Mouse (Mus musculus): Measurements from ENCODE around the gene Saysd1. TPM values are rescaled to one million over a fixed set of nuclear protein-coding genes. Genes with fewer than 3 reads are reported as not detected.
"Not testable (repeated sequence)": the region's sequence is repeated elsewhere in the genome, so short reads cannot be mapped to it uniquely, and the experiment has no call there.

The Saysd1 gene
- polyA plus RNA-seq, 1 experiment from 2014 or later: 11.1 TPM

DNA sequence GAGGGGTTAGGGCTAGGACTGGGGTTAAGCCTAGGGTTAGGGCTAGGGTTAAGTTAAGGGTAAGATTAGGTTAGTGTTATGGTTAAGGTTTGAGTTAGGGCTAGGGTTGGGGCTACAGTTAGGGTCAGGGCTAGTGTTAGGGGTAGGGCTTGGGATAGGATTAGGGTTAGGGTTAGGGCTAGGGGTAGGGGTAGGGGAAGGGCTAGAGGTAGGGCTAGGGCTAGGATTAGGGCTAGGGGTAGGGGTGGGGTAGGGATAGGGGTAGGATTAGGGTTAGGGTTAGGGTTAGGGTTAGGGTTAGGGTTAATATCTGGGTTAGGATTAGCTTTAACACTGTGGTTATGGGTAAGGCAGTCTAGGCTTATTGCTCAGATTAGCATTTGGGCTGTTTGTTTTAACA, 73.6 kb downstream of the Saysd1 start:
- no peak overlapping the region for H3K4me3 ChIP-seq (replicated peaks)
- H3K27ac ChIP-seq: no peak overlapping the region
- no peak overlapping the region for H3K4me2 ChIP-seq
- 0 out of 2 replicates have a peak, but pooled peaks cover 5% of the 10 kb centered on the region for H3K4me1 ChIP-seq
- ATAC-seq (replicated peaks; ENCODE audit: low FRiP score): no peak
- H3K9ac ChIP-seq: no peak overlapping the region
- H3K36me3 ChIP-seq: no peaks in the 10 kb centered on the region
- no peaks in the 10 kb centered on the region for H3K27me3 ChIP-seq
- no peaks in the 10 kb centered on the region for H3K9me3 ChIP-seq (replicated peaks)

DNA sequence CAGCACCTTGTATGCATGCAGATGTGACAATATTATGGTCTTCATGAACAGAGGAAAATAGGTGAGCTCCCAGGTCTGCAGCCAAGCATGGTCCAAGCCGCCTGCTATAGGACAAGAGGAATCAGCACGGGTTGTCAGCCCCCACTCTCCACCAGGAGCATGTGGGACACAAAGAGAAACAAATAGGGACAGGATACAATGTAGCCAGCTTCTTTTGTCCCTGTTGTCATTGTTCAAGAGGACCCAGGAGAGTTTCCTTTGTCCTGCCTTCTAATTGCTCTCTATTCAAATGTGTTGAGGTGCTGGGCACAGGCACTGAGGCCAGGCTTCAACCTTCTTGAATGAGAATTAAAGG, 89.9 kb downstream of the Saysd1 start:
- peaks cover 3% of the 10 kb centered on the region; the same call in 1 of the 2 replicates for H3K4me1 ChIP-seq
- no peak overlapping the region for H3K4me2 ChIP-seq
- H3K36me3 ChIP-seq: no peaks in the 10 kb centered on the region
- no peak for ATAC-seq (replicated peaks; ENCODE audit: low FRiP score)
- no peak overlapping the region for H3K9ac ChIP-seq
- no peaks in the 10 kb centered on the region for H3K27me3 ChIP-seq
- 46% methylated on average over 2 of the region's 2 CpGs for WGBS
- no peaks in the 10 kb centered on the region for H3K9me3 ChIP-seq (replicated peaks)
- no peak overlapping the region for H3K4me3 ChIP-seq (replicated peaks)
- H3K27ac ChIP-seq: no peak overlapping the region

DNA sequence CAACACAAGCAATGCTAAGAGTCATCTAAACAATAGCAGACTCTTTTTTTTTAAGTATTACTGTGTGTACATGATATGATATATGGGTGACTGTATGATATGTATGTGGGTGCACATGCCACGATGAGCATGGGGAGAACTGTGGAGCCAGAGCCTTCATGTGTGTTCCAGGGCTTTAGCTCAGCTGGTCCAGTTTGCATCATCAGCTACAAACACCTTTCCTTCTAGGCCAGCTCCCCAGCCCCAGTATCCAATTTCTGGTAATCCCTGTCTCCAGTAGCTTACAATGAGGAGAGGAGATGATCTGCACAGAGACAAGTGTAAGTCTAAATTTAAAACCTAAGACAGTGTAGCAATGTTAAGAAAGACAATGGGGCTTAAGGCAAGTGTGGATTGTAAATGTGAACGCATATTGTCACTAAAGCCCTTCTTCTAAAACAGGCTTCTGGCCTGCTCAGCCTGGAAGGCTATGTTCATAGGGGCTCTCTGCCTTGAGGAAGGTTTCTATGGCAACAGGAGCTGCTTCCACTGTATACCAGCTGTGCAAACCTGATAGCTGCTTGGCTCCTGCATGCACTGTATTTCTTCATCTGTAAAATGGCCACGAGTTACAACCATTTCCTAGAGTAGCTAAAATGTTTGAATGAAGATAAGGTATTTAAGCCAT, 90.4 kb downstream of the Saysd1 start:
- 63% methylated on average over 3 of the region's 3 CpGs for WGBS
- Histone ChIP-seq H3K9me3 (replicated peaks) (no peaks in the 10 kb centered on the region), H3K27me3 (no peaks in the 10 kb centered on the region), H3K36me3 (no peaks in the 10 kb centered on the region), H3K4me1 (peaks cover 3% of the 10 kb centered on the region; the same call in 1 of the 2 replicates), H3K4me3 (replicated peaks) (no peak overlapping the region), H3K27ac (no peak overlapping the region), H3K4me2 (no peak overlapping the region), H3K9ac (no peak overlapping the region)
- ATAC-seq (replicated peaks; ENCODE audit: low FRiP score): no peak

DNA sequence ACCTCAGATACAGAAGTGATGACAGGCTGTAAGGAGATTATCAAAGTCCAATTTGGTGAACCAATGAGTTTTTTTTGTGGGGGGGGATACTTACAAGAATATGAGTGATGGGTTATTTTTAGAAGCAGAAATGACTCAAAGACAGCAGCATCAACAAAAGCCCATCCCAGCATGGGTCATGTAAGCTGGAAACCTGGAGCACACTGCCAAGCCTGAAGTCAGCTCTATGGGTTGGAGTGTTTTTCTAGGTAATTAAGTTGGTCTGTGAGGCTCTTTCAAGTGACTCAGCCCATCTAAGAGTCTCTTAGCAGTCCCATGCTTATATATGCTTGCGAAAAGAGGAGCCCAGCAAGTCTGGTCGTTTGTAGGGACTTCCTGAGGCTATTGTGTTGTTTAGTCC, 91.0 kb downstream of the Saysd1 start:
- no peak overlapping the region for H3K4me2 ChIP-seq
- H3K27ac ChIP-seq: no peak overlapping the region
- H3K9me3 ChIP-seq (replicated peaks): no peaks in the 10 kb centered on the region
- no peak overlapping the region for H3K4me3 ChIP-seq (replicated peaks)
- H3K36me3 ChIP-seq: no peaks in the 10 kb centered on the region
- ATAC-seq (replicated peaks; ENCODE audit: low FRiP score): no peak
- no peak overlapping the region for H3K9ac ChIP-seq
- 44% methylated on average over 2 of the region's 2 CpGs for WGBS
- no peaks in the 10 kb centered on the region for H3K27me3 ChIP-seq
- H3K4me1 ChIP-seq: peaks cover 3% of the 10 kb centered on the region; the same call in 1 of the 2 replicates

DNA sequence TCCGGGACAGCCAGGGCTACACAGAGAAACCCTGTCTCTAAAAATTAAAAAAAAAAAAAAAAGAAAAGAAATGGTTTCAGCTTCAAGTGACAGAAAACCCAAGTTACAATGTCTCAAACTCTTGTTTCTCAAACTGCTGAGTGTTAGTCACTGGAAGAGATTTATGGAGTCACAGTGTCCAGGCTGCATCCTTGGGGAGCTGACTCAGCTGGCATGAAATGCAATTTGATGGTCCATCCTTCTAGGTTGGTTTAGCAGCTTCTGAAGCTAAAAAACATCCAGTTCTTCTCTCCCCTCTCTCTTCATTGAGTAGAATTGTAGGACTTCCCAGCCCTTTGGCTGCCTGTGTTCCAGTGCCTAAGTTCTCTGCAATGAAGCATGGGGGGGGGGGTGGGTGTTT, 94.3 kb downstream of the Saysd1 start:
- WGBS: 94% methylated on average over 1 of the region's 1 CpGs
- H3K9me3 ChIP-seq (replicated peaks): no peaks in the 10 kb centered on the region
- no peak for ATAC-seq (replicated peaks; ENCODE audit: low FRiP score)

DNA sequence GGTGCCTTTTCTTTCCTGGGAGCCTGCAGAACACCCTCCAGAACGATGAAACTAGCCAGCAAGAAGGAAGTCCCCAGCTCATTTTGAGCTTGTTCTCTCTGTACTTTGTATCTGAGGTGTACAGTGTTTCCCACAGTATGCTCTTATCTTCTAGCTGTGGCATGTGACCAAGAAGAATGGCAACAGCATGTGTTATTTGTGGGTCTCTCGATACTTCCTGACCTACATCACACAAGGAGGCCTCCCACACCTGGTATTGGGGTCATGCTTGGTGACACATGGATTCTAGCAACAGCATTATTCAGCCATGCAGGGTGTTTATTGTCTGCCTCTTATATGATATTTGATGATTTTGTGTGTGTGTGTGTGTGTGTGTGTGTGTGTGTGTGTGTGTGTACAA, 96.5 kb downstream of the Saysd1 start:
- no peaks in the 10 kb centered on the region for H3K9me3 ChIP-seq (replicated peaks)
- H3K27me3 ChIP-seq: no peaks in the 10 kb centered on the region
- no peaks in the 10 kb centered on the region for H3K36me3 ChIP-seq
- H3K4me3 ChIP-seq (replicated peaks): no peak overlapping the region
- no peak overlapping the region for H3K9ac ChIP-seq
- no peak; the same call in 1 of the 2 replicates for ATAC-seq (replicated peaks; ENCODE audit: low FRiP score)
- no peak overlapping the region for H3K4me2 ChIP-seq
- 55% methylated on average over 2 of the region's 2 CpGs for WGBS
- H3K4me1 ChIP-seq: no peaks in the 10 kb centered on the region
- H3K27ac ChIP-seq: no peak overlapping the region

More for the DNA sequence above, 94.3 kb downstream of the Saysd1 start:
- Histone ChIP-seq H3K27ac (no peak overlapping the region), H3K4me3 (replicated peaks) (no peak overlapping the region), H3K36me3 (no peaks in the 10 kb centered on the region), H3K9ac (no peak overlapping the region), H3K4me1 (no peaks in the 10 kb centered on the region), H3K27me3 (no peaks in the 10 kb centered on the region), H3K4me2 (no peak overlapping the region)

DNA sequence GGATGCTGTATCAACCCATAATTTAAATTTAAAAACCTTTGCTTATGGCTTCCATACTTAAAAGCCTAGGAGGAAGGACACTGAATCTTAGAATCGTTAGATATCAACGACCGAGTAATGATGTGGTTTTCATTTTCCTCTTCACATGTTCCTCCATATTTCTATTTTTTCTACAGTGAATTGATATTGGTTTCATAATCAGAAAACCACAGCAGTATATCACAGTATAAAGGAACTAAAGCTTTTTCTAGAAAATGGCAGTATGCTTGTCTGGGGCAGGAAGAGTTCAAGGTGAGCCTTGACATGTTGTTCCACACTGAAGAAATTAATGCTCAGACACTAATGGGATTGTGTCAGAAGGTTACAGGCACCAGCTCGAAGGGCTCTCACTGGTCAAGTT, 97.4 kb downstream of the Saysd1 start:
- H3K27me3 ChIP-seq: no peaks in the 10 kb centered on the region
- H3K9me3 ChIP-seq (replicated peaks): no peaks in the 10 kb centered on the region
- no peak overlapping the region for H3K4me3 ChIP-seq (replicated peaks)
- H3K36me3 ChIP-seq: no peaks in the 10 kb centered on the region
- H3K4me2 ChIP-seq: no peak overlapping the region
- H3K27ac ChIP-seq: no peak overlapping the region
- no peak overlapping the region for H3K9ac ChIP-seq
- ATAC-seq (replicated peaks; ENCODE audit: low FRiP score): no peak
- WGBS: 86% methylated on average over 4 of the region's 4 CpGs
- no peaks in the 10 kb centered on the region for H3K4me1 ChIP-seq

DNA sequence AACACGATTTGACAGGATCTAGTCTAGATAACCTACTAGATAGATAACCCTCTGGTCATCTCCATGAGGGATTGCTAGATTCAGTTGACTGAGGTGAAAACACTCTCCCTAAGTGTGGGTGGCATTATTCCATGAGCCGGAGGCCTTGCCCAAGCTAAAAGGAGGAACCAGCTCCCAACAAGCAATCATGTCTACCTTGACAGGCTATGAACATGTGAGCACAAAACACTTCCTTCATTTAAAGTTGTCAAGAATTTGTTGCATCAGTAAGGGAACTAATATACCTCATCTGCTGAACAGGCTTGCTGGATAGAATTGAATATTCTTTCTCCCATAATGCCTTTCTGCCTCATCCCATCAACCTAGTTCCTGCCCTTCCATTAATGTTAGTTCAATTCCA, 98.5 kb downstream of the Saysd1 start:
- Histone ChIP-seq H3K4me2 (no peak overlapping the region), H3K4me3 (replicated peaks) (no peak overlapping the region), H3K4me1 (peaks cover 4% of the 10 kb centered on the region), H3K27me3 (no peaks in the 10 kb centered on the region), H3K9ac (no peak overlapping the region), H3K9me3 (replicated peaks) (no peaks in the 10 kb centered on the region), H3K27ac (no peak overlapping the region), H3K36me3 (no peaks in the 10 kb centered on the region)
- 92% methylated on average over 2 of the region's 2 CpGs for WGBS
- no peak for ATAC-seq (replicated peaks; ENCODE audit: low FRiP score)

DNA sequence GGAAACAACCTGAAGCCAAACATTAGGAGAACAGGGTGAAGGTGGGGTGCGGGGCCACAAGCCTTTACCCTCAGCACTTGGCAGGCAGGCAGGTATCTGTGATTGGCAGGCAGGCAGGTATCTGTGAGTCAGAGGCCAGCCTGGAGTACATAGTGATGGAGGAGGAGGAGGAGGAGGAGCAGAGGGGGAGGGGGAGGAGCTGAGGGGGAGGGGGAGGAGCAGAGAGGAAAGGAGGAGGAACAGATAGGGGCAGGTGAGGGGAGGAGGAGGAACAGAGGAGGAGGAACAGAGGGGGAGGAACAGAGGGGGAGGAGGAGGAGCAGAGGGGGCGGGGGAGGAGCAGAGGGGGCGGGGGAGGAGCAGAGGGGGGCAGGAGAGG, 105.6 kb downstream of the Saysd1 start:
- Histone ChIP-seq H3K4me2 (no peak overlapping the region), H3K36me3 (no peaks in the 10 kb centered on the region), H3K27ac (no peak overlapping the region), H3K4me1 (peaks cover 12% of the 10 kb centered on the region), H3K9ac (no peak overlapping the region), H3K4me3 (replicated peaks) (no peak overlapping the region), H3K27me3 (no peaks in the 10 kb centered on the region), H3K9me3 (replicated peaks) (no peaks in the 10 kb centered on the region)
- no peak for ATAC-seq (replicated peaks; ENCODE audit: low FRiP score)
- WGBS: 41% methylated on average over 2 of the region's 3 CpGs

DNA sequence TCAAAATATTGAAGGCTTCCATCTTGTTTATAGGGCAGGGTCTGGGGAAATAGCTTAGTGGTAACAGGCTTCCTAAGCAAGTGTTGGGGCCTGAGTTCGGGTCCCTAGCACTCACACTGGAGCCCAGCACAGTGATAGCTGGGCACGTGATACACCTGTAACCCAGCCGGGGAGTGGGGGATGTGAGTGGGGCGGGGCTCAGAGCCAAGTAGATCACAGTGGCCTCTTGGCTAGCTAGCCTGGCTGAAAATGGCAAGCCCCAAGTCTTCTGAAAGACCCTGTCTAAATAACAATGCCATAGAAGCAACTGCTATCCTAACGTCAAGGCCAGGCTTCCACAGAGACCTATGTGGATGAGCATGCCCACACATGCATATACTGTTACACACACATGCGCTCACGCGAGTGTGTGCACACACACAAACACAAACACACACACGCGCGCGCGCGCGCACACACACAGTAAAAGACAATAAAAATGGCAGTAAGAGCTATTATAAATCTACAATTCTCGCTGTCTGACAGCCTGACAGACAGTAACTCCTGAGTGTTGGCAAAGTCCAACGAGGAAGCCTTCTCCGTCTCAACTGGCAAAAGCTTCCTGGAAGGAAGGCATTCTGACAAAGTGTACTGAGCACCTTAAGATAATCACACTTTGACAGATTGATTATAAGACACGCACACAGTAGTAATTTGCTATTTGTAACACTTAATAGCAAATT, 106.2 kb downstream of the Saysd1 start:
- Histone ChIP-seq H3K4me3 (replicated peaks) (no peak overlapping the region), H3K9me3 (replicated peaks) (no peaks in the 10 kb centered on the region), H3K27me3 (no peaks in the 10 kb centered on the region), H3K4me2 (no peak overlapping the region), H3K27ac (no peak overlapping the region), H3K9ac (no peak overlapping the region), H3K36me3 (no peaks in the 10 kb centered on the region), H3K4me1 (peaks cover 12% of the 10 kb centered on the region)
- no peak for ATAC-seq (replicated peaks; ENCODE audit: low FRiP score)
- 78% methylated on average over 19 of the region's 19 CpGs for WGBS

DNA sequence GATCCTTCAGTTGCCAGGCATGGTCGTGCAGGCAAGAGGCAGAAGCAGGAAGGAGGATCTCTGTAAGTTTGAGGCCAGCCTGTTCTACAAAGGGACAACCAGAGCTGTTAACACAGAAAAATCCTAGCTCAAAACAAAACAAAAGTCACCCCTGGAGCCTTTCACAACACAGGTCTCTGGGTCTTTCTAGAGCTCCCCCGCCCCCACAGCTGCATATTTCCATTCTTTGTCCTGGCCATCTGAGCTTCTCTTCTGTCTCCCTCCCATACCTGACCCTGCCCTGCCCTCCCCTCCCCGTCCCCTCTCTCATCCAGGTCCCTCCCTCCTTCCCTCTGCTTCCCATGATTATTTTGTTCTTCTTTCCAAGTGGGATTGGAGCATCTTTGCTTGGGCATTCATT, 108.7 kb downstream of the Saysd1 start:
- H3K36me3 ChIP-seq: no peaks in the 10 kb centered on the region
- H3K4me1 ChIP-seq: peaks cover 12% of the 10 kb centered on the region
- H3K27ac ChIP-seq: no peak overlapping the region
- no peaks in the 10 kb centered on the region for H3K27me3 ChIP-seq
- ATAC-seq (replicated peaks; ENCODE audit: low FRiP score): no peak
- no peak overlapping the region for H3K4me2 ChIP-seq
- no peaks in the 10 kb centered on the region for H3K9me3 ChIP-seq (replicated peaks)
- no peak overlapping the region for H3K9ac ChIP-seq
- 40% methylated on average over 3 of the region's 3 CpGs for WGBS
- H3K4me3 ChIP-seq (replicated peaks): no peak overlapping the region

DNA sequence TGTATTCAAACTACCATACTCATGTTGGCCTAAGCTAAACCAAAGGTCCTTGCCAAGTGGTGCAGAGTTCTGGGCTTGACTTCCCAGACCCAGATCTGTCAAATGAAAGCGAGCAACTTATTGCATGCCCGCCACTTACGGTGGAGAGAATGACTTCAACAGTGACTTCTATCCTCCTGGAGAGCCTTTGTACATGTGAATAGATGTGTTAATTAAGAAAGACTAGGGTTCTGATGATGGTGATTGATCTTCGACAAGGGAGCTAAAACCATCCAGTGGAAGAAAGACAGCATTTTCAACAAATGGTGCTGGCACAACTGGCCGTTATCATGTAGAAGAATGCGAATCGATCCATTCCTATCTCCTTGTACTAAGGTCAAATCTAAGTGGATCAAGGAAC, 110.9 kb downstream of the Saysd1 start:
- ATAC-seq (replicated peaks; ENCODE audit: low FRiP score); H3K27me3 ChIP-seq; H3K27ac ChIP-seq; H3K9me3 ChIP-seq (replicated peaks); H3K4me2 ChIP-seq; H3K9ac ChIP-seq; H3K4me1 ChIP-seq; H3K4me3 ChIP-seq (replicated peaks); H3K36me3 ChIP-seq: not testable (repeated sequence)
- WGBS: 87% methylated on average over 7 of the region's 7 CpGs
